Mouse (Mus musculus) B cell, adult 67 days (primary cell): Measurements from ENCODE around the gene Vmn1r163. TPM values are rescaled to one million over a fixed set of nuclear protein-coding genes. Genes with fewer than 3 reads are reported as not detected.

Experiments
- total RNA-seq, 2 experiments: library from RNA; stranded (reverse); gene quantifications; 4 replicates each; pipeline ENCODE4 v1.2.4; 2023

Vmn1r163 gene
- total RNA-seq = not detected

GRCm38 (mm10) chr7:23055240-23055639, at the start of gene Vmn1r163:
TSS of gene Vmn1r163 (plus strand) at chr7:23055540.

GRCm38 (mm10) chr7:23019823-23020222, 35.5 kb upstream of the Vmn1r163 start, which contains the start of gene Gm4216:
TSS of gene Gm4216 (minus strand) at chr7:23019923.

GRCm38 (mm10) chr7:23067356-23067755, 12.0 kb downstream of the Vmn1r163 start, which contains the start of gene Gm8720:
TSS of gene Gm8720 (minus strand) at chr7:23067456.

Other genes starting within 250 kb of the Vmn1r163 start
- gene Vmn1r159, start 211.9 kb upstream of the Vmn1r163 start, total RNA-seq = not detected
- not detected for gene Vmn1r160, start 184.3 kb upstream of the Vmn1r163 start, total RNA-seq
- gene Gm4214, start 70.9 kb upstream of the Vmn1r163 start, total RNA-seq = not detected
- not detected for gene Gm4216, start 35.6 kb upstream of the Vmn1r163 start, total RNA-seq
- not detected for gene Gm8720, start 11.9 kb downstream of the Vmn1r163 start, total RNA-seq
- not detected for gene Gm10662, start 88.9 kb downstream of the Vmn1r163 start, total RNA-seq
- not detected for gene Vmn1r165, start 161.8 kb downstream of the Vmn1r163 start, total RNA-seq
- gene Vmn1r166, start 196.1 kb downstream of the Vmn1r163 start, total RNA-seq = not detected
- not detected for gene Gm6902, start 223.4 kb downstream of the Vmn1r163 start, total RNA-seq
- gene Nlrp4e, start 245.7 kb downstream of the Vmn1r163 start, total RNA-seq = not detected